Mouse (Mus musculus) CH12.LX (cell line): ENCODE results near the gene Olfr1448. TPM values are rescaled to one million over a fixed set of nuclear protein-coding genes. Genes with fewer than 3 reads are reported as not detected.

Experiments used
- DNase-seq: peaks from one replicate; pipeline ENCODE4 v3.0.0-alpha.2; 2013; ENCODE audit errors: extremely low read depth
- H3K27ac ChIP-seq: 2 replicates; pipeline ENCODE4 v1.5.1; 2012; ENCODE audit warnings: low read depth, mild to moderate bottlenecking, control low read depth, moderate library complexity; ENCODE audit not compliant: insufficient read depth
- H3K27me3 ChIP-seq: replicated peaks from 2 replicates; pipeline ENCODE3; 2012; ENCODE audit warnings: inconsistent platforms
- H3K36me3 ChIP-seq, 2 experiments: replicated peaks in 1 of 2; 2 replicates each; pipeline versions ENCODE3 to v1.6.1; 2012; ENCODE audit warnings: inconsistent platforms in 1 of 2, low read length in 1 of 2, mild to moderate bottlenecking in 1 of 2, mixed read lengths in 1 of 2, moderate library complexity in 1 of 2; ENCODE audit not compliant: control insufficient read depth in 1 of 2, insufficient read depth in 1 of 2
- H3K4me1 ChIP-seq, 2 experiments: 2 replicates each; pipeline ENCODE4 v1.6.1; 2012; ENCODE audit warnings: inconsistent platforms in 1 of 2, moderate library complexity in 1 of 2; ENCODE audit not compliant: insufficient read depth in 2 of 2, control insufficient read depth in 1 of 2
- H3K4me2 ChIP-seq: 2 replicates; pipeline ENCODE4 v1.6.1; 2012; ENCODE audit warnings: low read depth, mild to moderate bottlenecking, control low read depth; ENCODE audit not compliant: poor library complexity, insufficient read depth, severe bottlenecking
- H3K4me3 ChIP-seq, 3 experiments: fragments of 150-350 bp in 1 of 3; sonication (generic) in 1 of 3; replicated peaks in 1 of 3; 2 replicates each; pipeline versions ENCODE3 to v1.5.1; 2011 to 2012; ENCODE audit warnings: low read depth in 2 of 3, low read length in 2 of 3, mild to moderate bottlenecking in 2 of 3, moderate library complexity in 2 of 3, control low read depth in 1 of 3, improper control_type of control experiment in 1 of 3, inconsistent platforms in 1 of 3, mixed read lengths in 1 of 3; ENCODE audit not compliant: poor library complexity in 1 of 3
- H3K79me2 ChIP-seq: replicated peaks from 2 replicates; pipeline ENCODE4 v1.6.1; 2012; ENCODE audit warnings: mild to moderate bottlenecking, moderate library complexity; ENCODE audit not compliant: control insufficient read depth, poor library complexity, insufficient read depth, severe bottlenecking; ENCODE audit errors: extremely low read depth
- H3K9ac ChIP-seq: 2 replicates; pipeline ENCODE4 v1.6.1; 2012; ENCODE audit warnings: low read depth, mild to moderate bottlenecking, control low read depth, moderate library complexity; ENCODE audit not compliant: insufficient read depth
- H3K9me3 ChIP-seq: replicated peaks from 2 replicates; pipeline ENCODE3; 2012; ENCODE audit warnings: low read length, inconsistent platforms, mixed read lengths
- BHLHE40 ChIP-seq: IDR thresholded peaks from 2 replicates; pipeline ENCODE4 v1.6.1; 2011; ENCODE audit warnings: mild to moderate bottlenecking, low read depth, low read length, improper control_type of control experiment
- CHD1 ChIP-seq: IDR thresholded peaks from 2 replicates; pipeline ENCODE4 v1.6.1; 2012; ENCODE audit warnings: low read depth, low read length, improper control_type of control experiment, inconsistent platforms
- CHD2 ChIP-seq: IDR thresholded peaks from 2 replicates; pipeline ENCODE4 v1.6.1; 2011; ENCODE audit warnings: low read length, improper control_type of control experiment
- CTCF ChIP-seq, 2 experiments: IDR thresholded peaks in 1 of 2; conservative IDR thresholded peaks in 1 of 2; 2 replicates each; pipeline ENCODE4 v1.5.1; 2011 to 2012; ENCODE audit warnings: low read depth in 2 of 2, low read length in 2 of 2, improper control_type of control experiment in 1 of 2, inconsistent platforms in 1 of 2, mild to moderate bottlenecking in 1 of 2, moderate library complexity in 1 of 2
- E2F4 ChIP-seq: IDR thresholded peaks from 2 replicates; pipeline ENCODE4 v1.6.1; 2011; ENCODE audit warnings: low read depth, low read length, improper control_type of control experiment; ENCODE audit not compliant: insufficient replicate concordance
- ELF1 ChIP-seq: IDR thresholded peaks from 2 replicates; pipeline ENCODE4 v1.6.1; 2014; ENCODE audit warnings: low read depth, mild to moderate bottlenecking, inconsistent platforms, low read length, improper control_type of control experiment
- ETS1 ChIP-seq: conservative IDR thresholded peaks from 2 replicates; pipeline ENCODE4 v1.6.1; 2012; ENCODE audit warnings: low read depth, mild to moderate bottlenecking, inconsistent platforms, low read length, improper control_type of control experiment, moderate library complexity
- GABPA ChIP-seq: IDR thresholded peaks from 2 replicates; pipeline ENCODE4 v1.6.1; 2012; ENCODE audit warnings: low read depth, low read length, improper control_type of control experiment, inconsistent platforms; ENCODE audit not compliant: insufficient replicate concordance
- HCFC1 ChIP-seq: IDR thresholded peaks from 2 replicates; pipeline ENCODE4 v1.6.1; 2012; ENCODE audit warnings: low read depth, mild to moderate bottlenecking, inconsistent platforms, low read length, improper control_type of control experiment
- IRF4 ChIP-seq: IDR thresholded peaks from 2 replicates; pipeline ENCODE4 v1.6.1; 2014; ENCODE audit warnings: low read depth, mild to moderate bottlenecking, inconsistent platforms, low read length, improper control_type of control experiment
- JUN ChIP-seq: IDR thresholded peaks from 2 replicates; pipeline ENCODE4 v1.6.1; 2011; ENCODE audit warnings: low read depth, mild to moderate bottlenecking, low read length, improper control_type of control experiment, moderate library complexity; ENCODE audit not compliant: insufficient read depth
- JUND ChIP-seq: conservative IDR thresholded peaks from 2 replicates; pipeline ENCODE4 v1.6.1; 2011; ENCODE audit warnings: low read depth, low read length, improper control_type of control experiment
- KAT2A ChIP-seq: IDR thresholded peaks from 2 replicates; pipeline ENCODE4 v1.6.1; 2012; ENCODE audit warnings: low read length, improper control_type of control experiment, inconsistent platforms; ENCODE audit not compliant: insufficient replicate concordance
- MAFK ChIP-seq: IDR thresholded peaks from 2 replicates; pipeline ENCODE4 v1.6.1; 2011; ENCODE audit warnings: low read length, improper control_type of control experiment; ENCODE audit not compliant: insufficient replicate concordance
- MAX ChIP-seq: IDR thresholded peaks from 2 replicates; pipeline ENCODE4 v1.6.1; 2011; ENCODE audit warnings: low read length, improper control_type of control experiment
- MAZ ChIP-seq: IDR thresholded peaks from 2 replicates; pipeline ENCODE4 v1.6.1; 2012; ENCODE audit warnings: low read depth, mild to moderate bottlenecking, inconsistent platforms, low read length, improper control_type of control experiment, moderate library complexity
- MYC ChIP-seq: IDR thresholded peaks from 2 replicates; pipeline ENCODE4 v1.6.1; 2011; ENCODE audit warnings: low read depth, mild to moderate bottlenecking, improper control_type of control experiment, low read length
- NELFE ChIP-seq: IDR thresholded peaks from 2 replicates; pipeline ENCODE4 v1.6.1; 2011; ENCODE audit warnings: low read depth, low read length, improper control_type of control experiment
- POLR2A ChIP-seq: IDR thresholded peaks from 2 replicates; pipeline ENCODE4 v1.6.1; 2011; ENCODE audit warnings: low read depth, mild to moderate bottlenecking, improper control_type of control experiment, low read length
- RCOR1 ChIP-seq: conservative IDR thresholded peaks from 2 replicates; pipeline ENCODE4 v1.6.1; 2012; ENCODE audit warnings: low read depth, mild to moderate bottlenecking, inconsistent platforms, low read length, improper control_type of control experiment
- SMC3 ChIP-seq: IDR thresholded peaks from 2 replicates; pipeline ENCODE4 v1.6.1; 2011; ENCODE audit warnings: low read depth, low read length, improper control_type of control experiment
- TBP ChIP-seq: conservative IDR thresholded peaks from 2 replicates; pipeline ENCODE4 v1.6.1; 2011; ENCODE audit warnings: low read depth, low read length, improper control_type of control experiment
- USF1 ChIP-seq: IDR thresholded peaks from 2 replicates; pipeline ENCODE4 v1.6.1; 2014; ENCODE audit warnings: low read depth, mild to moderate bottlenecking, inconsistent platforms, low read length, improper control_type of control experiment
- dilution Hi-C: fragments of 300-500 bp; cut with MboI; formaldehyde crosslinking; loops from 2 replicates; pipeline ENCODE4 v1.14.3; 2020; ENCODE audit warnings: low sequenced_read_pairs; ENCODE audit not compliant: extremely low pct_unique_long_range_greater_than_20kb, extremely low pct_ligation_motif_present
- in situ Hi-C: fragments of 300-500 bp; cut with MboI; formaldehyde crosslinking; loops from 3 replicates; pipeline ENCODE4 v1.14.3; 2019; ENCODE audit warnings: low sequenced_read_pairs, low pct_ligation_motif_present, low pct_unique_long_range_greater_than_20kb, mixed read lengths
- polyA plus RNA-seq: library from polyadenylated mRNA; unstranded; fragments of >175 nt; gene quantifications from 2 replicates; pipeline ENCODE4 v1.2.1, GENCODE M21; 2012; ENCODE audit warnings: low read depth; ENCODE audit not compliant: insufficient read length
- total RNA-seq, 2 experiments: library from RNA; depleted of rRNA; stranded (reverse); fragments of 300-350 nt in 1 of 2; fragments of >200 nt in 1 of 2; gene quantifications; 2 replicates each; pipeline ENCODE4 v1.2.3; 2012 to 2014

The Olfr1448 gene
- total and polyA plus RNA-seq, 3 experiments = not detected

DNA sequence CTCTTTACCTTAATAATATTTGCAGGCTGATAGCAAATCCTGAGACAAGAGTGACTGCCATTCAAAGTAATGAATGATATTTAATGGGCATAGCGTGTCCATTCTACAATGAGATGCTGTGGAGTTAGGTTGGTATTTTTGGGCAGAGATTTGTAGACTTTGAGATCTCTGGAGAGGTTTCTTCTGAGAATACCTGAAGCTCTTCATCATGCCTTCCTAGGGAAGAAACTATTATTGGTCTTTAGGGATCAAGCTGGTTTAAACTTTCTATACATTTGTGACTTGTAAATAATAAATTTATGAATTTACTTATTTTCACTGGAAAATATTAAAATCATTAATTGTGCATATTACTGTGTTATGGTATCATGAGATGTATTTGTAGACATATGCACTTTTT, 30.8 kb downstream of the Olfr1448 start, which contains the start of gene Olfr1446:
TSS of gene Olfr1446 (minus strand) at position 101 of the 400 bp plus-strand sequence.
- H3K27ac ChIP-seq = no peak within 1 kb of the TSS
- no peaks in the 10 kb centered on the region for H3K4me1 ChIP-seq
- no peak within 1 kb of the TSS for H3K4me2 ChIP-seq
- in situ Hi-C loops (no loop called here), dilution Hi-C loops (no loop called here)
- H3K27me3 ChIP-seq = no peaks in the 10 kb centered on the region
- no peak within 1 kb of the TSS for H3K9ac ChIP-seq
- H3K36me3 ChIP-seq = no peaks in the 10 kb centered on the region
- H3K79me2 ChIP-seq = no peaks in the 10 kb centered on the region
- no peak within 1 kb of the TSS for H3K4me3 ChIP-seq
- H3K9me3 ChIP-seq = no peaks in the 10 kb centered on the region
- no peak for DNase-seq
- TF ChIP-seq CHD2 (no peak), USF1 (no peak), KAT2A (no peak), E2F4 (no peak), JUND (no peak), TBP (no peak), ELF1 (no peak), CHD1 (no peak), GABPA (no peak), MAFK (no peak), POLR2A (no peak), MYC (no peak), HCFC1 (no peak), ETS1 (no peak)

DNA sequence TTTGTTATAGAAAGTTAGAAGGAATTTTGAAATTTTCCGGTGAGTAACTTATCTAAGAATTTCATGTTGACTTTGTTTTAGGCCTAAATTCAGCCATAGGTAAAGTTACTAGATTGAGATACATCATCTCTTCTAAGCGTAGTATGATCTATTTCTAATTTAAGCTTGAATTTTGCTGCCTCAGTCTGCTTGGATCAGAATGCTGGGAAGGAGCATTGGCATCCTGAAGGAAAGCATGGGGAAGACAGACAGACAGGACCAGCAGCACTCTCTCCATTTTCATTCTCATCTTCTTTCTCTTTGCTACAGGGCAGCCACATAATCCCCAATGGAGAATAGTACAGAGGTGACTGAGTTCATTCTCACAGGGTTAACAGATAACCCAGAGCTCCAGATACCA, 40.7 kb downstream of the Olfr1448 start, which contains the start of gene Olfr1445:
TSS of gene Olfr1445 (plus strand) at position 301 of the 400 bp plus-strand sequence.
- H3K27ac ChIP-seq = no peak within 1 kb of the TSS
- in situ Hi-C loops = no loop called here
- TF ChIP-seq JUN = no peak
- TF ChIP-seq IRF4 = no peak
- TF ChIP-seq MAX = no peak
- TF ChIP-seq NELFE = no peak
- TF ChIP-seq CTCF (conservative IDR thresholded peaks at IDR 0.05 in 1 of 2, IDR thresholded peaks at IDR 0.05 in 1 of 2; ENCODE audit: low read depth in 2 of 2, low read length in 2 of 2) = no peak
- no peak for TF ChIP-seq E2F4
- TF ChIP-seq MAZ = no peak
- no peak for TF ChIP-seq SMC3
- no peak for TF ChIP-seq BHLHE40
- TF ChIP-seq CHD2 = no peak
- no peak for TF ChIP-seq HCFC1
- TF ChIP-seq CHD1 = no peak
- TF ChIP-seq RCOR1 = no peak
- TF ChIP-seq, all 38 proteins: peak for 0
- Histone ChIP-seq H3K9ac (no peak within 1 kb of the TSS), H3K27me3 (no peaks in the 10 kb centered on the region), H3K4me2 (no peak within 1 kb of the TSS), H3K9me3 (no peaks in the 10 kb centered on the region), H3K4me3 (no peak within 1 kb of the TSS), H3K36me3 (no peaks in the 10 kb centered on the region), H3K79me2 (no peaks in the 10 kb centered on the region), H3K4me1 (no peaks in the 10 kb centered on the region)
- dilution Hi-C loops = no loop called here
- no peak for DNase-seq

Other genes starting within 250 kb of the Olfr1448 start
- not detected in 2 replicates for gene Olfr1443, start 246.3 kb downstream of the Olfr1448 start, total RNA-seq (2012; rRNA removed)
- not detected in 2 replicates for gene Olfr1443, start 246.3 kb downstream of the Olfr1448 start, total RNA-seq (2014; rRNA removed)
- gene Olfr1443, start 246.3 kb downstream of the Olfr1448 start, polyA plus RNA-seq = not detected in 2 replicates
- gene Keg1, start 228.6 kb downstream of the Olfr1448 start, total RNA-seq (2012; rRNA removed) = not detected in 2 replicates
- gene Keg1, start 228.6 kb downstream of the Olfr1448 start, total RNA-seq (2014; rRNA removed) = not detected in 2 replicates
- gene Keg1, start 228.6 kb downstream of the Olfr1448 start, polyA plus RNA-seq = not detected in 2 replicates
- 1.6 and 1.7 TPM in 2 replicates for gene Cntf, start 158.8 kb downstream of the Olfr1448 start, total RNA-seq (2012; rRNA removed)
- 2.2 and 2.4 TPM in 2 replicates for gene Cntf, start 158.8 kb downstream of the Olfr1448 start, total RNA-seq (2014; rRNA removed)
- gene Cntf, start 158.8 kb downstream of the Olfr1448 start, polyA plus RNA-seq = 2.4 and 3.6 TPM in 2 replicates
- 19.3 and 25.5 TPM in 2 replicates for gene Zfp91, start 128.3 kb downstream of the Olfr1448 start, total RNA-seq (2012; rRNA removed)
- 44.8 and 49.2 TPM in 2 replicates for gene Zfp91, start 128.3 kb downstream of the Olfr1448 start, total RNA-seq (2014; rRNA removed)
- gene Zfp91, start 128.3 kb downstream of the Olfr1448 start, polyA plus RNA-seq = 44.7 and 46.4 TPM in 2 replicates
- gene Lpxn, start 128.2 kb downstream of the Olfr1448 start, total RNA-seq (2012; rRNA removed) = 39.2 and 43.0 TPM in 2 replicates
- gene Lpxn, start 128.2 kb downstream of the Olfr1448 start, total RNA-seq (2014; rRNA removed) = 140 and 149 TPM in 2 replicates
- 61.6 and 66.4 TPM in 2 replicates for gene Lpxn, start 128.2 kb downstream of the Olfr1448 start, polyA plus RNA-seq
- not detected in 2 replicates for gene Gm5244, start 77.7 kb downstream of the Olfr1448 start, total RNA-seq (2012; rRNA removed)
- not detected in 2 replicates for gene Gm5244, start 77.7 kb downstream of the Olfr1448 start, total RNA-seq (2014; rRNA removed)
- gene Gm5244, start 77.7 kb downstream of the Olfr1448 start, polyA plus RNA-seq = not detected in 2 replicates
- not detected in 2 replicates for gene Olfr1444, start 67.1 kb downstream of the Olfr1448 start, total RNA-seq (2012; rRNA removed)
- not detected in 2 replicates for gene Olfr1444, start 67.1 kb downstream of the Olfr1448 start, total RNA-seq (2014; rRNA removed)
- not detected in 2 replicates for gene Olfr1444, start 67.1 kb downstream of the Olfr1448 start, polyA plus RNA-seq
- gene Olfr1445, start 40.6 kb downstream of the Olfr1448 start, total RNA-seq (2012; rRNA removed) = not detected in 2 replicates
- not detected in 2 replicates for gene Olfr1445, start 40.6 kb downstream of the Olfr1448 start, total RNA-seq (2014; rRNA removed)
- not detected in 2 replicates for gene Olfr1445, start 40.6 kb downstream of the Olfr1448 start, polyA plus RNA-seq
- gene Olfr1446, start 30.9 kb downstream of the Olfr1448 start, total RNA-seq (2012; rRNA removed) = not detected in 2 replicates
- gene Olfr1446, start 30.9 kb downstream of the Olfr1448 start, total RNA-seq (2014; rRNA removed) = not detected in 2 replicates
- gene Olfr1446, start 30.9 kb downstream of the Olfr1448 start, polyA plus RNA-seq = not detected in 2 replicates
- not detected in 2 replicates for gene Olfr1447, start 20.7 kb downstream of the Olfr1448 start, total RNA-seq (2012; rRNA removed)
- gene Olfr1447, start 20.7 kb downstream of the Olfr1448 start, total RNA-seq (2014; rRNA removed) = not detected in 2 replicates
- not detected in 2 replicates for gene Olfr1447, start 20.7 kb downstream of the Olfr1448 start, polyA plus RNA-seq
- gene Olfr1449, start 6.4 kb upstream of the Olfr1448 start, total RNA-seq (2012; rRNA removed) = not detected in 2 replicates
- not detected in 2 replicates for gene Olfr1449, start 6.4 kb upstream of the Olfr1448 start, total RNA-seq (2014; rRNA removed)
- not detected in 2 replicates for gene Olfr1449, start 6.4 kb upstream of the Olfr1448 start, polyA plus RNA-seq
- gene Olfr1450, start 25.8 kb upstream of the Olfr1448 start, total RNA-seq (2012; rRNA removed) = not detected in 2 replicates
- gene Olfr1450, start 25.8 kb upstream of the Olfr1448 start, total RNA-seq (2014; rRNA removed) = not detected in 2 replicates
- not detected in 2 replicates for gene Olfr1450, start 25.8 kb upstream of the Olfr1448 start, polyA plus RNA-seq
- gene Olfr1451, start 70.6 kb upstream of the Olfr1448 start, total RNA-seq (2012; rRNA removed) = not detected in 2 replicates
- not detected in 2 replicates for gene Olfr1451, start 70.6 kb upstream of the Olfr1448 start, total RNA-seq (2014; rRNA removed)
- not detected in 2 replicates for gene Olfr1451, start 70.6 kb upstream of the Olfr1448 start, polyA plus RNA-seq
- not detected in 2 replicates for gene Olfr1453, start 103.9 kb upstream of the Olfr1448 start, total RNA-seq (2012; rRNA removed)
- gene Olfr1453, start 103.9 kb upstream of the Olfr1448 start, total RNA-seq (2014; rRNA removed) = not detected in 2 replicates
- gene Olfr1453, start 103.9 kb upstream of the Olfr1448 start, polyA plus RNA-seq = not detected in 2 replicates
- not detected in 2 replicates for gene Olfr1454, start 136.2 kb upstream of the Olfr1448 start, total RNA-seq (2012; rRNA removed)
- gene Olfr1454, start 136.2 kb upstream of the Olfr1448 start, total RNA-seq (2014; rRNA removed) = not detected in 2 replicates
- not detected in 2 replicates for gene Olfr1454, start 136.2 kb upstream of the Olfr1448 start, polyA plus RNA-seq
- not detected in 2 replicates for gene Olfr1457, start 173.5 kb upstream of the Olfr1448 start, total RNA-seq (2012; rRNA removed)
- gene Olfr1457, start 173.5 kb upstream of the Olfr1448 start, total RNA-seq (2014; rRNA removed) = not detected in 2 replicates
- not detected in 2 replicates for gene Olfr1457, start 173.5 kb upstream of the Olfr1448 start, polyA plus RNA-seq
- gene Olfr1458, start 182.4 kb upstream of the Olfr1448 start, total RNA-seq (2012; rRNA removed) = not detected in 2 replicates
- not detected in 2 replicates for gene Olfr1458, start 182.4 kb upstream of the Olfr1448 start, total RNA-seq (2014; rRNA removed)
- not detected in 2 replicates for gene Olfr1458, start 182.4 kb upstream of the Olfr1448 start, polyA plus RNA-seq
- gene Olfr1459, start 225.1 kb upstream of the Olfr1448 start, total RNA-seq (2012; rRNA removed) = not detected in 2 replicates
- gene Olfr1459, start 225.1 kb upstream of the Olfr1448 start, total RNA-seq (2014; rRNA removed) = not detected in 2 replicates
- gene Olfr1459, start 225.1 kb upstream of the Olfr1448 start, polyA plus RNA-seq = 0.07 TPM in 1 of 2 replicates, not detected in the other
- gene Olfr1461, start 238.6 kb upstream of the Olfr1448 start, total RNA-seq (2012; rRNA removed) = not detected in 2 replicates
- not detected in 2 replicates for gene Olfr1461, start 238.6 kb upstream of the Olfr1448 start, total RNA-seq (2014; rRNA removed)
- not detected in 2 replicates for gene Olfr1461, start 238.6 kb upstream of the Olfr1448 start, polyA plus RNA-seq